Mouse (Mus musculus): ENCODE results near the gene Eloa. TPM values are rescaled to one million over a fixed set of nuclear protein-coding genes. Genes with fewer than 3 reads are reported as not detected.
"Not testable (repeated sequence)": the region's sequence is repeated elsewhere in the genome, so short reads cannot be mapped to it uniquely, and the experiment has no call there.

The Eloa gene
- polyA plus RNA-seq (2014; fragmentation: Nextera tagmentation; extraction: Ambion mirVana) = 29.7 and 32.2 TPM in 2 replicates

DNA sequence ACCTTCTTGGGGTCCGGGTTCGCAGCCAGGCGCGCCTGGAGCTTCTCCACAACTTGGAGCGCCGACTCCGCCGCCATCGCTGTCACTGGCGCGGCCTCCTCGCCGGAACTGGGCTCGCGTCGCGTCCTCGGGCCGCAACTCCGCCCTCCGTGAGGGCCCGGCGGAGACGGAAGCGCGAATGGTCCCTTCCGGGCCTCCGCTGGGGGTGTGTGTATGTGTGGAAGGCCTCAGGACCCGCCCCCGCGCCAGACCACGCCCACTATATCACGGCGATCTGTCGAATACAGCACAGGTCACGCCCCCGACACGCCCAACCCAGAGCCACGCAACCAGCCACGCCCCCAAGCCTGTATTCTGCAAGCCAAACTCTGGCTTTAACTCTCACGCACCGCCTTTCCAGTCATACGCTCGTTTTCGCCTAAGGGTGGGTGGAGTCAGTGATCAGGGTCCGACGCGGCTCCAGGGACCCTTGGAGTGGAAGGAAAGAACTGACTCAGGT lies at the start of gene Eloa:
Gene Eloa (minus strand): TSS at position 215 of the 499 bp plus-strand sequence.
- peak; percentile 99 for ATAC-seq (ENCODE audit: low read depth)

DNA sequence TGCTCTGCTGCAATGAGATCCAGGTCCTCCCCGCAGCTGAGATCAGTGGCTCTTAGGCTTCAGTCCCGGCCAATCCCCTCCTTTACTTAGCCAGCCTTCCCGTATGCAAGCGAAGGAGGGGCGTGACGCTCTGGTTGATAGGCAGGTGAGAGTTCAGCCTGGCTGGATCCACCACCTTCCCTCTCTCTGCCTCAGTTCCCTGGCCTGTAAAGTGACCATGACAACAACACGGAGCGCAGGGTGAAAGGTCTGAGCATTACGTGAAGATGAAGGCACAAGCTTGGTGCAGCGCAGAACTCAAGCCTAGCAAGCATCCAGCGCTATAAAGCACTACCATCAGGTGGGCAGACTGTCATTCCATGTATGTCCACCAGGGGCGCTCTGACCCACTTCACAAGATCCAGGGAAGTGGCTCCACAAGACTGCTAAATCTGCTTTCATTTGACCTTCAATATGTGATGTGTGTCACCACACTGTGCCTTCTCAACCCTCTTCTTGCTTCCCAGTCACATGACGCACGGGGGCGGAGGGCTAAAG lies 49.7 kb upstream of the Eloa start:
- 5% methylated on average over 15 of the region's 15 CpGs for WGBS
- Histone ChIP-seq H3K4me1 (ENCODE audit: control insufficient read depth, insufficient read depth, low read length) (no peaks in the 10 kb centered on the region), H3K4me3 (ENCODE audit: low read depth, low read length) (no peak overlapping the region), H3K27me3 (ENCODE audit: control insufficient read depth, insufficient read depth, low read length) (no peaks in the 10 kb centered on the region), H3K9ac (replicated peaks; ENCODE audit: low read depth, low read length) (no peak overlapping the region), H3K9me3 (ENCODE audit: control insufficient read depth, low read length) (no peaks in the 10 kb centered on the region), H3K36me3 (ENCODE audit: control insufficient read depth, insufficient read depth, low read length) (no peaks in the 10 kb centered on the region), H3K27ac (ENCODE audit: low read depth, low read length) (no peak overlapping the region), H3K4me2 (ENCODE audit: low read depth, low read length) (peak overlapping the region; percentile 23; the same call in 1 of the 2 replicates)
- peak; percentile 58; the same call in 1 of the 2 replicates for ATAC-seq (ENCODE audit: low read depth)

More for the DNA sequence above, at the start of gene Eloa:
- H3K27ac ChIP-seq (ENCODE audit: low read depth, low read length) = peak within 1 kb of the TSS; percentile 67
- H3K4me3 ChIP-seq (ENCODE audit: low read depth, low read length) = peak within 1 kb of the TSS; percentile 92
- peak within 1 kb of the TSS; percentile 93 for H3K4me2 ChIP-seq (ENCODE audit: low read depth, low read length)
- no peaks in the 10 kb centered on the region for H3K36me3 ChIP-seq (ENCODE audit: control insufficient read depth, insufficient read depth, low read length)
- under 1% methylated on average over 44 of the region's 48 CpGs for WGBS
- H3K27me3 ChIP-seq (ENCODE audit: control insufficient read depth, insufficient read depth, low read length) = no peaks in the 10 kb centered on the region
- H3K9me3 ChIP-seq (ENCODE audit: control insufficient read depth, low read length) = no peaks in the 10 kb centered on the region
- H3K9ac ChIP-seq (replicated peaks; ENCODE audit: low read depth, low read length) = peak within 1 kb of the TSS; percentile 96
- peaks cover 7% of the 10 kb centered on the region; the same call in 1 of the 2 replicates for H3K4me1 ChIP-seq (ENCODE audit: control insufficient read depth, insufficient read depth, low read length)

DNA sequence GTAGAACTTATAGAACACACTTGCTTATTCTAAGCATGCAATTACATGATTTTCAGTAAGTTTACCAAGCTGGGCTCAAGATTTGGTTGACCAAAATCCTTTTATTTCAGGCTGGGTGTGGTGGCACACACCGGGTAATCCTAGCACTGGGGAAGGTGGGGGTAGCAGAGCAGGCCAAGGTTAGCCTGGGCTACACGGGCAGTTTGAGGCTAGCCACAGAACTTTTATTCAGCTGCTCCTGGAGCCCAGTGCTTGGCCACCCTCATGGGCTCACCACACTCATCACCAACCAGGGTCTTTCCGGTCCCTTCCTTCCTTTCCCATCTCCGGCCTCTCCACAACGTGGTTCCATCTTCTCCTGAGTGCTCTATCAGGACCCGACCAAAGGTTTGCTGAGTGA lies 49.0 kb upstream of the Eloa start:
- WGBS = 60% methylated on average over 6 of the region's 6 CpGs
- H3K27me3 ChIP-seq (ENCODE audit: control insufficient read depth, insufficient read depth, low read length) = no peaks in the 10 kb centered on the region
- no peak for ATAC-seq (ENCODE audit: low read depth)
- no peak overlapping the region for H3K27ac ChIP-seq (ENCODE audit: low read depth, low read length)
- H3K4me1 ChIP-seq (ENCODE audit: control insufficient read depth, insufficient read depth, low read length) = no peaks in the 10 kb centered on the region
- no peak overlapping the region for H3K4me2 ChIP-seq (ENCODE audit: low read depth, low read length)
- no peak overlapping the region for H3K9ac ChIP-seq (replicated peaks; ENCODE audit: low read depth, low read length)
- no peaks in the 10 kb centered on the region for H3K36me3 ChIP-seq (ENCODE audit: control insufficient read depth, insufficient read depth, low read length)
- H3K4me3 ChIP-seq (ENCODE audit: low read depth, low read length) = no peak overlapping the region
- H3K9me3 ChIP-seq (ENCODE audit: control insufficient read depth, low read length) = no peaks in the 10 kb centered on the region

DNA sequence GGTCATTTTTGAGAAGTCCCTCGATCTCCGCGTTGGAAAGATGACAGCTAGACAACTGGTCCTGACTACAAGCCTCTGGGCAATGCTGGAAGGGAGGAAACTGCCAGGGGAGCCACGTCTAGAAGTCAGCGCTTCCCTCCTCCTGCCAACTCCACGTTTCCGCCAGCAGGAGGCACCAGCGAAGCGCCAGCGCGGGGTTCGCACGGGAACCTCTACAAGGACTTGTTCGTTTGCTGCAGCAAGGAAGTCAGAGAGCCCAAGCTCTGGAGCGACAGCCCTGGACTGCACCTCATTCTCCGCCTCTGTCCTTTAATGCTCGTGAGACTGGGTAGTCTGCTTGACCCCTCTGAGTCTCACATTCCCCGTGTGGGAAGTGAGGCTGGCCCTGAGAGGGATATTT lies 48.4 kb upstream of the Eloa start:
- no peak overlapping the region for H3K27ac ChIP-seq (ENCODE audit: low read depth, low read length)
- H3K4me1 ChIP-seq (ENCODE audit: control insufficient read depth, insufficient read depth, low read length) = no peaks in the 10 kb centered on the region
- ATAC-seq (ENCODE audit: low read depth) = peak; percentile 68
- WGBS = 3% methylated on average over 18 of the region's 18 CpGs
- no peaks in the 10 kb centered on the region for H3K27me3 ChIP-seq (ENCODE audit: control insufficient read depth, insufficient read depth, low read length)
- no peak overlapping the region; the same call in 1 of the 2 replicates for H3K4me2 ChIP-seq (ENCODE audit: low read depth, low read length)
- H3K4me3 ChIP-seq (ENCODE audit: low read depth, low read length) = no peak overlapping the region
- no peaks in the 10 kb centered on the region for H3K36me3 ChIP-seq (ENCODE audit: control insufficient read depth, insufficient read depth, low read length)
- H3K9me3 ChIP-seq (ENCODE audit: control insufficient read depth, low read length) = no peaks in the 10 kb centered on the region
- no peak overlapping the region for H3K9ac ChIP-seq (replicated peaks; ENCODE audit: low read depth, low read length)

DNA sequence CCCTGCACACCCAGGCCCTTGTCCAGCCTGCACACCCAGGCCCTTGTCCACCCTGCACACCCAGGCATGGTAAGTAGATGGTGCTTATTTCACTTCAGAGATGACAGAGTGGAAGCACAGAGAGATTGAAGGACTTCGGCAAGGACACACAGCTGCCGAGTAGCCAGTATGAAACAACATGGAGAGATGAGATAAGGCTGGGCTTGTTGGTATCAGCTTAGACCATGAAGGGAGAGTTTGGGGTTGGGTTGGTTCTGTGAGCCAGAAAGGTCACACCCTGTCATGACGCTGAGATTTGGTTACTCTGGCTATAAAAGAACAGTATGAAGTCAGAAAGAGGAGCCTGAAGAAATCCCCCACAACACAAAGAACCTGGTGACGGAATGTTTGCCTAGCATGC lies 47.8 kb upstream of the Eloa start:
- no peak overlapping the region for H3K4me2 ChIP-seq (ENCODE audit: low read depth, low read length)
- no peaks in the 10 kb centered on the region for H3K4me1 ChIP-seq (ENCODE audit: control insufficient read depth, insufficient read depth, low read length)
- H3K9ac ChIP-seq (replicated peaks; ENCODE audit: low read depth, low read length) = no peak overlapping the region
- H3K27ac ChIP-seq (ENCODE audit: low read depth, low read length) = no peak overlapping the region
- H3K9me3 ChIP-seq (ENCODE audit: control insufficient read depth, low read length) = no peaks in the 10 kb centered on the region
- no peaks in the 10 kb centered on the region for H3K27me3 ChIP-seq (ENCODE audit: control insufficient read depth, insufficient read depth, low read length)
- WGBS = 73% methylated on average over 4 of the region's 4 CpGs
- H3K4me3 ChIP-seq (ENCODE audit: low read depth, low read length) = no peak overlapping the region
- H3K36me3 ChIP-seq (ENCODE audit: control insufficient read depth, insufficient read depth, low read length) = no peaks in the 10 kb centered on the region
- ATAC-seq (ENCODE audit: low read depth) = no peak

DNA sequence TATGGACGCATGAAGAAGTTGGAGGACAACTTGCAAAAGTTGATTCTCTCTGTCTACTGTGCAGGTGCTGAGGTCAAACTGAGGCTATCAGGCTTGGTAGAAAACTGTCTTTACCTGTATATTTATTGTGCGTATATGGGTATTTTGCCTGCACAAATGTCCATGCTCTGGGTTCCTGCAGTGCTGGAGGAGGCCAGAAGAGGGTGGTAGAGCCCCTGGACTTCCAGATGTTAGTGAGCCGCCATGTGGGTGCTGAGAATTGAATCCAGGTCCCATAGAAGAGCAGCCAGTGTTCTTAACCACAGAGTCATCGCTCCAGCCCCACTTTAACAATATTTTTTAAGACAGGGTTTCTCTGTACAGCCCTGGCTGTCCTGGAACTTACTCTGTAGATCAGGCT lies 41.6 kb upstream of the Eloa start:
- Histone ChIP-seq H3K9me3 (ENCODE audit: control insufficient read depth, low read length) (no peaks in the 10 kb centered on the region), H3K9ac (replicated peaks; ENCODE audit: low read depth, low read length) (no peak overlapping the region), H3K4me2 (ENCODE audit: low read depth, low read length) (no peak overlapping the region), H3K4me3 (ENCODE audit: low read depth, low read length) (no peak overlapping the region), H3K36me3 (ENCODE audit: control insufficient read depth, insufficient read depth, low read length) (no peaks in the 10 kb centered on the region), H3K27me3 (ENCODE audit: control insufficient read depth, insufficient read depth, low read length) (no peaks in the 10 kb centered on the region), H3K27ac (ENCODE audit: low read depth, low read length) (no peak overlapping the region), H3K4me1 (ENCODE audit: control insufficient read depth, insufficient read depth, low read length) (no peaks in the 10 kb centered on the region)
- 92% methylated on average over 4 of the region's 4 CpGs for WGBS
- ATAC-seq (ENCODE audit: low read depth) = no peak

DNA sequence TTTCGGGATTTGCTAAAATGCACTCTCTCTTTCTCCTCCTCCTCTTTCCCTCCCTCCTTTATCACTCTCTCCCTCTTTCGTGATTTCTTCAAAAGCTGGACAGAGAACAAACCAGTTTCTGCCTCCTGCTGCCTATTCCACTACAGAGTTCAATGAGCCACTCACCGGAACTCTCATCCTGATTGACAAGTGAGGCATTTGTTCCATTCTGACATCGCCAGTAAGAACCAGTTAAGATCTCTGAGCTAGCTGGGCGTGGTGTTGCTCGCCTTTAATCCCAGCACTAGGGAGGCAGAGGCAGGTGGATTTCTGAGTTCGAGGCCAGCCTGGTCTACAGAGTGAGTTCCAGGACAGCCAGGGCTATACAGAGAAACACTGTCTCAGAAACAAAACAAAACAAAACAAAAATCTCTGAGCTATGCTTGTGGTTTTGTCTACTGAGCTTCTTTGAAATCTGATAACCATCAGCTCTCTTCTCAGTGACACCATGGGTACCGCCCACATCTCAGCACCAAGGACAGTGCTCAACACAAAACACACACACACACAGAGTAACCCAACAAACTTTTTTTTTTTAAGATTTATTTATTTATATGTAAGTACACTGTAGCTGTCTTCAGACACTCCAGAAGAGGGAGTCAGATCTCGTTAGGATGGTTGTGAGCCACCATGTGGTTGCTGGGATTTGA lies 38.4 kb upstream of the Eloa start:
- H3K4me2 ChIP-seq (ENCODE audit: low read depth, low read length); H3K9me3 ChIP-seq (ENCODE audit: control insufficient read depth, low read length); H3K4me3 ChIP-seq (ENCODE audit: low read depth, low read length); H3K4me1 ChIP-seq (ENCODE audit: control insufficient read depth, insufficient read depth, low read length); H3K27me3 ChIP-seq (ENCODE audit: control insufficient read depth, insufficient read depth, low read length); H3K9ac ChIP-seq (replicated peaks; ENCODE audit: low read depth, low read length); H3K27ac ChIP-seq (ENCODE audit: low read depth, low read length); ATAC-seq (ENCODE audit: low read depth); H3K36me3 ChIP-seq (ENCODE audit: control insufficient read depth, insufficient read depth, low read length): not testable (repeated sequence)
- 79% methylated on average over 9 of the region's 9 CpGs for WGBS

DNA sequence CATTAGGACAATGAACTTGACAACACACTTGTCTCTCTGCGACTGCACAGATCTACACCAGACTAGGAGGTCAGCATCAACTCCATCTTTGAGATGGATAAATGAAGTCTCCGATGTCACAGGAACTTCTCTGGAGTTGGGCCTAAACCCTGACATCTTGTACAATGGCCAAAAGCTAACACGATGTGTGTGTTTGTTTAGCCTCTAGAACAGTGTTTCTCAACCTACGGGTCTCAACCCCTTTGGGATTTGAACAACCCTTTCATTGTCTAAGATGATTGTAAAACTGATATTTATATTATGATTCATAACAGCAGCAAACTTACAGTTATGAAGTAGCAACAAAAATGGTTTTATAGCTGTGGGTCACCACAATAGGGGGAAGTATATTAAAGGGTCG lies 36.4 kb upstream of the Eloa start:
- Histone ChIP-seq H3K9ac (replicated peaks; ENCODE audit: low read depth, low read length) (no peak overlapping the region), H3K9me3 (ENCODE audit: control insufficient read depth, low read length) (no peaks in the 10 kb centered on the region), H3K4me1 (ENCODE audit: control insufficient read depth, insufficient read depth, low read length) (no peaks in the 10 kb centered on the region), H3K4me3 (ENCODE audit: low read depth, low read length) (no peak overlapping the region), H3K27ac (ENCODE audit: low read depth, low read length) (no peak overlapping the region), H3K4me2 (ENCODE audit: low read depth, low read length) (no peak overlapping the region), H3K27me3 (ENCODE audit: control insufficient read depth, insufficient read depth, low read length) (no peaks in the 10 kb centered on the region), H3K36me3 (ENCODE audit: control insufficient read depth, insufficient read depth, low read length) (no peaks in the 10 kb centered on the region)
- no peak for ATAC-seq (ENCODE audit: low read depth)
- 90% methylated on average over 5 of the region's 5 CpGs for WGBS

DNA sequence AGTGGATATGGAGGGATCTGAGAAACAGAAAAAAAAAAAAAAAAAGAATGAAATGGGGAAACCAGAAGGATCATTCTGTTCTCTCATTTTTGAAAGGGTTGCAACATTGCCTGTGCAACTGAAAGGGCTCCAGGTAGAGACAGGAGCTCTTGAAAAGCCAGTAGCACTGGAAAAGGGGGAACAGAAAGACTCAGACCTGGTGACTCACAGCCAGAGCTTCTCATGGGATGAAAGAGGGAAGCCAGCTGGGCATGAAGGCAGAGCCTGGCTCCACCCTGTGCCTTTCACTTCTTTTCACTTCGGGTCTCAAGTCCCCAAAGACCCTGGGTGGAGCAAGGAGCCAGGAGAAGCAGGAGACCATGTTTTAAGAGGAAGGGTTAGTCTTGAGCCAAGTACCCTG lies 34.5 kb upstream of the Eloa start:
- Histone ChIP-seq H3K27me3 (ENCODE audit: control insufficient read depth, insufficient read depth, low read length) (no peaks in the 10 kb centered on the region), H3K9ac (replicated peaks; ENCODE audit: low read depth, low read length) (no peak overlapping the region), H3K4me3 (ENCODE audit: low read depth, low read length) (no peak overlapping the region), H3K4me2 (ENCODE audit: low read depth, low read length) (no peak overlapping the region), H3K36me3 (ENCODE audit: control insufficient read depth, insufficient read depth, low read length) (peaks cover 4% of the 10 kb centered on the region), H3K4me1 (ENCODE audit: control insufficient read depth, insufficient read depth, low read length) (peaks cover 10% of the 10 kb centered on the region; the same call in 1 of the 2 replicates), H3K27ac (ENCODE audit: low read depth, low read length) (no peak overlapping the region), H3K9me3 (ENCODE audit: control insufficient read depth, low read length) (no peaks in the 10 kb centered on the region)
- ATAC-seq (ENCODE audit: low read depth) = no peak
- WGBS = 47% methylated on average over 1 of the region's 1 CpGs
